Mouse (Mus musculus) testis, adult 2 months (tissue): ENCODE data around the gene Btf3. TPM values are rescaled to one million over a fixed set of nuclear protein-coding genes. Genes with fewer than 3 reads are reported as not detected.

Experiments used
- H3K27ac ChIP-seq: fragments of 200-500 bp; 2 replicates; pipeline ENCODE4 v1.5.1; 2012; ENCODE audit warnings: low read depth, low read length; ENCODE audit not compliant: control insufficient read depth, insufficient read depth
- H3K27me3 ChIP-seq: fragments of 200-500 bp; 2 replicates; pipeline ENCODE4 v1.6.1; 2012; ENCODE audit warnings: mild to moderate bottlenecking, low read length, moderate library complexity; ENCODE audit not compliant: control insufficient read depth, insufficient read depth
- H3K36me3 ChIP-seq: fragments of 200-500 bp; 2 replicates; pipeline ENCODE4 v1.6.1; 2012; ENCODE audit warnings: mild to moderate bottlenecking, low read length; ENCODE audit not compliant: control insufficient read depth, insufficient read depth
- H3K4me1 ChIP-seq: fragments of 200-500 bp; 2 replicates; pipeline ENCODE4 v1.6.1; 2012; ENCODE audit warnings: low read length; ENCODE audit not compliant: control insufficient read depth, insufficient read depth
- H3K4me3 ChIP-seq: fragments of 200-500 bp; 2 replicates; pipeline ENCODE4 v1.5.1; 2012; ENCODE audit warnings: low read depth, mild to moderate bottlenecking, low read length, moderate library complexity, mixed read lengths; ENCODE audit not compliant: control insufficient read depth
- CTCF ChIP-seq: fragments of 200-500 bp; IDR thresholded peaks from 2 replicates; pipeline ENCODE4 v1.5.1; 2012; ENCODE audit warnings: low read depth, mild to moderate bottlenecking, inconsistent platforms, low read length, moderate library complexity; ENCODE audit not compliant: control insufficient read depth, insufficient read depth, insufficient replicate concordance
- POLR2A ChIP-seq: fragments of 200-500 bp; IDR thresholded peaks from 2 replicates; pipeline ENCODE4 v1.6.1; 2012; ENCODE audit warnings: low read depth, mild to moderate bottlenecking, inconsistent platforms, low read length, moderate library complexity; ENCODE audit not compliant: control insufficient read depth
- polyA plus RNA-seq: library from polyadenylated mRNA; depleted of rRNA; stranded (reverse); fragments of >200 nt; gene quantifications from 2 replicates; pipeline ENCODE4 v1.2.3, GENCODE M21; 2012

The Btf3 gene
- polyA plus RNA-seq, 1 experiment, result 423 TPM

- H3K27me3 ChIP-seq, result peaks cover 12% of the 10 kb centered on the region
- TF ChIP-seq CTCF (no peak), POLR2A (no peak)
- no peaks in the 10 kb centered on the region for H3K36me3 ChIP-seq
- H3K4me1 ChIP-seq, result peaks cover 18% of the 10 kb centered on the region
- peak within 1 kb of the TSS; percentile 57 for H3K4me3 ChIP-seq
- no peak within 1 kb of the TSS for H3K27ac ChIP-seq
Measured at GRCm38 (mm10) chr13:98354090-98354801, 37.4 kb upstream of the Btf3 start, which contains the start of gene Foxd1. Gene Foxd1, plus strand, starts transcription at chr13:98354242.

- TF ChIP-seq POLR2A, result no peak
- no peak for TF ChIP-seq CTCF
- H3K27ac ChIP-seq, result no peak overlapping the region
- no peak overlapping the region; the same call in 1 of the 2 replicates for H3K4me3 ChIP-seq
- H3K27me3 ChIP-seq, result peaks cover 12% of the 10 kb centered on the region
- H3K36me3 ChIP-seq, result no peaks in the 10 kb centered on the region
- H3K4me1 ChIP-seq, result peaks cover 18% of the 10 kb centered on the region
Measured at GRCm38 (mm10) chr13:98353709-98354089, 36.9 kb upstream of the Btf3 start.

- no peaks in the 10 kb centered on the region for H3K36me3 ChIP-seq
- H3K4me3 ChIP-seq, result no peak overlapping the region
- H3K4me1 ChIP-seq, result peaks cover 18% of the 10 kb centered on the region
- H3K27ac ChIP-seq, result no peak overlapping the region
- H3K27me3 ChIP-seq, result peaks cover 12% of the 10 kb centered on the region
- TF ChIP-seq POLR2A, result no peak
- TF ChIP-seq CTCF, result no peak
Measured at GRCm38 (mm10) chr13:98352381-98352975, 35.7 kb upstream of the Btf3 start.

GRCm38 (mm10) chr13:98351527-98351926 lies 34.7 kb upstream of the Btf3 start:
- Histone ChIP-seq H3K27me3 (peaks cover 9% of the 10 kb centered on the region), H3K4me1 (peaks cover 18% of the 10 kb centered on the region), H3K36me3 (no peaks in the 10 kb centered on the region), H3K4me3 (no peak overlapping the region), H3K27ac (no peak overlapping the region)
- TF ChIP-seq CTCF (peak; percentile 42; the same call in 1 of the 2 replicates), POLR2A (no peak)

- peaks cover 5% of the 10 kb centered on the region; the same call in 1 of the 2 replicates for H3K27me3 ChIP-seq
Measured at GRCm38 (mm10) chr13:98349491-98349890, 32.7 kb upstream of the Btf3 start.

GRCm38 (mm10) chr13:98340506-98340905 lies 23.7 kb upstream of the Btf3 start:
- TF ChIP-seq POLR2A (no peak), CTCF (no peak)
- no peak overlapping the region for H3K4me3 ChIP-seq
- no peak overlapping the region for H3K27ac ChIP-seq
- no peaks in the 10 kb centered on the region for H3K27me3 ChIP-seq
- H3K4me1 ChIP-seq, result no peaks in the 10 kb centered on the region
- H3K36me3 ChIP-seq, result no peaks in the 10 kb centered on the region

More at GRCm38 (mm10) chr13:98349491-98349890, 32.7 kb upstream of the Btf3 start:
- Histone ChIP-seq H3K4me3 (no peak overlapping the region), H3K4me1 (peaks cover 4% of the 10 kb centered on the region), H3K27ac (no peak overlapping the region), H3K36me3 (no peaks in the 10 kb centered on the region)
- no peak for TF ChIP-seq CTCF
- TF ChIP-seq POLR2A, result no peak

- Histone ChIP-seq H3K36me3 (no peaks in the 10 kb centered on the region), H3K27ac (no peak overlapping the region), H3K27me3 (no peaks in the 10 kb centered on the region), H3K4me3 (no peak overlapping the region), H3K4me1 (no peaks in the 10 kb centered on the region)
- no peak for TF ChIP-seq CTCF
- no peak for TF ChIP-seq POLR2A
Measured at GRCm38 (mm10) chr13:98336205-98336604, 19.4 kb upstream of the Btf3 start.
